Mouse (Mus musculus): Measurements from ENCODE around the gene Bbip1. TPM values are rescaled to one million over a fixed set of nuclear protein-coding genes. Genes with fewer than 3 reads are reported as not detected.

Gene Bbip1
- polyA plus RNA-seq, 1 experiment from 2014 or later: 58.0 TPM

GRCm38 (mm10) chr19:53888331-53888730 is 56.1 kb downstream of the Bbip1 start:
- peaks cover 25% of the 10 kb centered on the region for H3K4me1 ChIP-seq
- H3K4me3 ChIP-seq: no peak overlapping the region
- no peak overlapping the region for H3K4me2 ChIP-seq
- no peaks in the 10 kb centered on the region for H3K9me3 ChIP-seq
- ATAC-seq (ENCODE audit: borderline replicate concordance, extremely low read depth, low FRiP score, low TSS enrichment): no peak
- 67% methylated on average over 9 of the region's 9 CpGs for WGBS
- no peak overlapping the region for H3K9ac ChIP-seq
- H3K27me3 ChIP-seq: no peaks in the 10 kb centered on the region
- no peak overlapping the region for H3K27ac ChIP-seq
- H3K36me3 ChIP-seq: no peaks in the 10 kb centered on the region

- Histone ChIP-seq H3K36me3 (no peaks in the 10 kb centered on the region), H3K9me3 (no peaks in the 10 kb centered on the region), H3K4me2 (no peak overlapping the region), H3K27ac (no peak overlapping the region), H3K9ac (no peak overlapping the region), H3K4me1 (peaks cover 24% of the 10 kb centered on the region), H3K4me3 (no peak overlapping the region), H3K27me3 (no peaks in the 10 kb centered on the region)
- WGBS: 75% methylated on average over 3 of the region's 3 CpGs
- no peak for ATAC-seq (ENCODE audit: borderline replicate concordance, extremely low read depth, low FRiP score, low TSS enrichment)
These were observed 56.6 kb downstream of the Bbip1 start for GRCm38 (mm10) chr19:53887822-53888221.

GRCm38 (mm10) chr19:53886576-53887370 is 57.7 kb downstream of the Bbip1 start:
- no peak overlapping the region for H3K4me2 ChIP-seq
- no peak overlapping the region for H3K27ac ChIP-seq
- 78% methylated on average over 10 of the region's 10 CpGs for WGBS
- no peak overlapping the region for H3K4me3 ChIP-seq
- no peak overlapping the region for H3K9ac ChIP-seq
- H3K4me1 ChIP-seq: peaks cover 13% of the 10 kb centered on the region
- no peak for ATAC-seq (ENCODE audit: borderline replicate concordance, extremely low read depth, low FRiP score, low TSS enrichment)
- H3K27me3 ChIP-seq: no peaks in the 10 kb centered on the region
- no peaks in the 10 kb centered on the region for H3K9me3 ChIP-seq
- no peaks in the 10 kb centered on the region for H3K36me3 ChIP-seq

- Histone ChIP-seq H3K27me3 (no peaks in the 10 kb centered on the region), H3K9me3 (no peaks in the 10 kb centered on the region), H3K27ac (no peak overlapping the region), H3K9ac (no peak overlapping the region), H3K4me2 (no peak overlapping the region), H3K4me1 (0 out of 2 replicates have a peak, but pooled peaks cover under 1% of the 10 kb centered on the region), H3K36me3 (no peaks in the 10 kb centered on the region), H3K4me3 (no peak overlapping the region)
- 64% methylated on average over 10 of the region's 10 CpGs for WGBS
- no peak for ATAC-seq (ENCODE audit: borderline replicate concordance, extremely low read depth, low FRiP score, low TSS enrichment)
These were observed 59.0 kb downstream of the Bbip1 start for GRCm38 (mm10) chr19:53885450-53885849.

GRCm38 (mm10) chr19:53881786-53882185 is 62.6 kb downstream of the Bbip1 start:
- no peaks in the 10 kb centered on the region for H3K4me1 ChIP-seq
- H3K4me2 ChIP-seq: no peak overlapping the region
- 59% methylated on average over 5 of the region's 5 CpGs for WGBS
- no peak for ATAC-seq (ENCODE audit: borderline replicate concordance, extremely low read depth, low FRiP score, low TSS enrichment)
- no peak overlapping the region for H3K27ac ChIP-seq
- no peak overlapping the region for H3K4me3 ChIP-seq
- H3K9me3 ChIP-seq: no peaks in the 10 kb centered on the region
- no peaks in the 10 kb centered on the region for H3K36me3 ChIP-seq
- H3K27me3 ChIP-seq: no peaks in the 10 kb centered on the region
- no peak overlapping the region for H3K9ac ChIP-seq

GRCm38 (mm10) chr19:53880460-53880859 is 64.0 kb downstream of the Bbip1 start:
- ATAC-seq (ENCODE audit: borderline replicate concordance, extremely low read depth, low FRiP score, low TSS enrichment): no peak

More at GRCm38 (mm10) chr19:53880460-53880859, 64.0 kb downstream of the Bbip1 start:
- no peaks in the 10 kb centered on the region for H3K9me3 ChIP-seq
- WGBS: 96% methylated on average over 1 of the region's 1 CpGs
- H3K4me1 ChIP-seq: no peaks in the 10 kb centered on the region
- no peaks in the 10 kb centered on the region for H3K36me3 ChIP-seq
- H3K27me3 ChIP-seq: no peaks in the 10 kb centered on the region
- no peak overlapping the region for H3K27ac ChIP-seq
- no peak overlapping the region for H3K4me2 ChIP-seq
- H3K9ac ChIP-seq: no peak overlapping the region
- no peak overlapping the region for H3K4me3 ChIP-seq

Other genes with a start within 250 kb of the Bbip1 start
- gene Pdcd4, start 52.4 kb downstream of the Bbip1 start, polyA plus RNA-seq (2015; fragmentation: Nextera tagmentation; extraction: Ambion mirVana): 87.7 and 89.7 TPM in 2 replicates
- 41.6 and 43.6 TPM in 2 replicates for gene Shoc2, start 321 bp downstream of the Bbip1 start, polyA plus RNA-seq (2015; fragmentation: Nextera tagmentation; extraction: Ambion mirVana)
- gene Adra2a, start 99.5 kb upstream of the Bbip1 start, polyA plus RNA-seq (2015; fragmentation: Nextera tagmentation; extraction: Ambion mirVana): 0.19 and 0.24 TPM in 2 replicates